Mouse (Mus musculus) myocyte (in vitro differentiated cells): ENCODE measurements around the gene Hist1h4d. TPM values are rescaled to one million over a fixed set of nuclear protein-coding genes. Genes with fewer than 3 reads are reported as not detected.
"Not testable (repeated sequence)": the region's sequence is repeated elsewhere in the genome, so short reads cannot be mapped to it uniquely, and the experiment has no call there.

Experiments used
- H3K27me3 ChIP-seq: one replicate; pipeline ENCODE4 v1.6.1; 2011; ENCODE audit not compliant: control insufficient read depth, insufficient read depth, insufficient read length
- H3K36me3 ChIP-seq: one replicate; pipeline ENCODE4 v1.6.1; 2011; ENCODE audit not compliant: control insufficient read depth, insufficient read depth
- H3K4me2 ChIP-seq: one replicate; pipeline ENCODE4 v1.6.1; 2011; ENCODE audit warnings: low read depth, control low read depth
- H3K4me3 ChIP-seq: one replicate; pipeline ENCODE4 v1.5.1; 2011; ENCODE audit warnings: mild to moderate bottlenecking, control low read depth, moderate library complexity
- H3K79me2 ChIP-seq: one replicate; pipeline ENCODE4 v1.6.1; 2011; ENCODE audit not compliant: control insufficient read depth, insufficient read depth
- H3ac ChIP-seq: one replicate; pipeline ENCODE4 v1.6.1; 2011; ENCODE audit not compliant: control insufficient read depth, insufficient read length
- CEBPB ChIP-seq: IDR thresholded peaks from 2 replicates; pipeline ENCODE4 v1.6.1; 2011; ENCODE audit warnings: mild to moderate bottlenecking, moderate library complexity; ENCODE audit not compliant: poor library complexity, insufficient read depth, severe bottlenecking
- E2F4 ChIP-seq: IDR thresholded peaks from one replicate; pipeline ENCODE4 v1.6.1; 2011; ENCODE audit warnings: mild to moderate bottlenecking, control low read depth, moderate library complexity; ENCODE audit not compliant: insufficient read depth
- MAX ChIP-seq: IDR thresholded peaks from one replicate; pipeline ENCODE4 v1.6.1; 2011; ENCODE audit warnings: low read depth, mild to moderate bottlenecking, control low read depth
- MYOD1 ChIP-seq, 3 experiments: IDR thresholded peaks; one replicate each; pipeline ENCODE4 v1.6.1; 2011; ENCODE audit warnings: control low read depth in 2 of 3, low read depth in 2 of 3, mild to moderate bottlenecking in 2 of 3, moderate library complexity in 1 of 3; ENCODE audit not compliant: insufficient read length in 2 of 3, control insufficient read depth in 1 of 3
- MYOG ChIP-seq, 3 experiments: IDR thresholded peaks; one replicate each; pipeline ENCODE4 v1.6.1; 2011; ENCODE audit warnings: control low read depth in 2 of 3, low read depth in 2 of 3, mild to moderate bottlenecking in 2 of 3; ENCODE audit not compliant: insufficient read length in 2 of 3, control insufficient read depth in 1 of 3, insufficient read depth in 1 of 3
- POLR2A ChIP-seq: IDR thresholded peaks from one replicate; pipeline ENCODE4 v1.6.1; 2011; ENCODE audit warnings: low read depth, mild to moderate bottlenecking, control low read depth, moderate library complexity; ENCODE audit not compliant: insufficient read length
- POLR2AphosphoS2 ChIP-seq: IDR thresholded peaks from one replicate; pipeline ENCODE4 v1.6.1; 2011; ENCODE audit warnings: low read depth, control low read depth; ENCODE audit not compliant: insufficient read length
- REST ChIP-seq: IDR thresholded peaks from one replicate; pipeline ENCODE4 v1.6.1; 2011; ENCODE audit warnings: mild to moderate bottlenecking, control low read depth, moderate library complexity; ENCODE audit not compliant: insufficient read depth, insufficient read length
- SRF ChIP-seq: IDR thresholded peaks from one replicate; pipeline ENCODE4 v1.6.1; 2011; ENCODE audit warnings: low read depth; ENCODE audit not compliant: control insufficient read depth, insufficient read length
- TCF12 ChIP-seq: IDR thresholded peaks from one replicate; pipeline ENCODE4 v1.6.1; 2011; ENCODE audit warnings: mild to moderate bottlenecking, control low read depth; ENCODE audit not compliant: poor library complexity, insufficient read depth, severe bottlenecking
- TCF3 ChIP-seq: IDR thresholded peaks from one replicate; pipeline ENCODE4 v1.6.1; 2011; ENCODE audit warnings: low read depth, control low read depth; ENCODE audit not compliant: insufficient read length
- USF1 ChIP-seq: IDR thresholded peaks from one replicate; pipeline ENCODE4 v1.6.1; 2011; ENCODE audit warnings: low read depth, mild to moderate bottlenecking, control low read depth, moderate library complexity
- polyA plus RNA-seq: library from polyadenylated mRNA; unstranded; fragments of >200 nt; fragmentation: generic; extraction: Trizol; gene quantifications from one replicate; pipeline ENCODE4 v1.2.1, GENCODE M21; 2012; ENCODE audit warnings: missing spikeins

Gene Hist1h4d
- polyA plus RNA-seq, 1 experiment: 1.8 TPM

GRCm38 (mm10) chr13:23535137-23536075, 46.0 kb upstream of the Hist1h4d start, which contains the start of gene Hist1h3g:
TSS of gene Hist1h3g (plus strand) at chr13:23535422.
- Histone ChIP-seq H3K4me3 (peak within 1 kb of the TSS; percentile 41), H3K4me2 (peak within 1 kb of the TSS; percentile 88)
- H3K36me3 ChIP-seq, H3ac ChIP-seq, H3K79me2 ChIP-seq, H3K27me3 ChIP-seq: not testable (repeated sequence)
- TF ChIP-seq MAX (peak; percentile 56), E2F4 (peak; percentile 100), POLR2A (peak; percentile 91), POLR2AphosphoS2 (peak; percentile 98)

GRCm38 (mm10) chr13:23536076-23536822, 45.1 kb upstream of the Hist1h4d start:
- no peaks in the 10 kb centered on the region for H3K27me3 ChIP-seq
- peak overlapping the region; percentile 83 for H3K4me2 ChIP-seq
- no peaks in the 10 kb centered on the region for H3K36me3 ChIP-seq
- peak overlapping the region; percentile 41 for H3K4me3 ChIP-seq
- TF ChIP-seq POLR2AphosphoS2 (peak; percentile 15), SRF (no peak)
- no peak overlapping the region for H3ac ChIP-seq
- no peaks in the 10 kb centered on the region for H3K79me2 ChIP-seq

GRCm38 (mm10) chr13:23537006-23537710, 44.2 kb upstream of the Hist1h4d start:
- Histone ChIP-seq H3K4me2 (peak overlapping the region; percentile 83), H3K79me2 (peaks cover 6% of the 10 kb centered on the region), H3K27me3 (no peaks in the 10 kb centered on the region), H3K36me3 (no peaks in the 10 kb centered on the region), H3K4me3 (peak overlapping the region; percentile 41), H3ac (no peak overlapping the region)
- no peak for TF ChIP-seq CEBPB
- no peak for TF ChIP-seq REST
- no peak for TF ChIP-seq TCF3
- no peak for TF ChIP-seq MYOD1 (IDR thresholded peaks at IDR 0.05; ENCODE audit: control insufficient read depth in 1 of 3, insufficient read length in 2 of 3, low read depth in 2 of 3)
- no peak for TF ChIP-seq POLR2AphosphoS2

- Histone ChIP-seq H3K36me3 (no peaks in the 10 kb centered on the region), H3K79me2 (peaks cover 6% of the 10 kb centered on the region), H3K4me2 (peak overlapping the region; percentile 83), H3ac (no peak overlapping the region), H3K27me3 (no peaks in the 10 kb centered on the region), H3K4me3 (peak overlapping the region; percentile 41)
- TF ChIP-seq REST: no peak
- no peak for TF ChIP-seq TCF3
- TF ChIP-seq E2F4: no peak
- no peak for TF ChIP-seq CEBPB
- TF ChIP-seq TCF12: no peak
- TF ChIP-seq POLR2A: no peak
- no peak for TF ChIP-seq POLR2AphosphoS2
- TF ChIP-seq SRF: no peak
- TF ChIP-seq MYOG (IDR thresholded peaks at IDR 0.05; ENCODE audit: control insufficient read depth in 1 of 3, insufficient read depth in 1 of 3, insufficient read length in 2 of 3, low read depth in 2 of 3): no peak
- TF ChIP-seq MYOD1 (IDR thresholded peaks at IDR 0.05; ENCODE audit: control insufficient read depth in 1 of 3, insufficient read length in 2 of 3, low read depth in 2 of 3): no peak
- TF ChIP-seq USF1: no peak
- no peak for TF ChIP-seq MAX
These were observed 43.1 kb upstream of the Hist1h4d start for GRCm38 (mm10) chr13:23538249-23538648.

GRCm38 (mm10) chr13:23539821-23540220, 41.6 kb upstream of the Hist1h4d start:
- H3K36me3 ChIP-seq, H3ac ChIP-seq, H3K79me2 ChIP-seq, H3K4me3 ChIP-seq, H3K27me3 ChIP-seq, H3K4me2 ChIP-seq: not testable (repeated sequence)
